8 mouse cellular contexts compared by ENCODE assay signal in the genomic region with DNA sequence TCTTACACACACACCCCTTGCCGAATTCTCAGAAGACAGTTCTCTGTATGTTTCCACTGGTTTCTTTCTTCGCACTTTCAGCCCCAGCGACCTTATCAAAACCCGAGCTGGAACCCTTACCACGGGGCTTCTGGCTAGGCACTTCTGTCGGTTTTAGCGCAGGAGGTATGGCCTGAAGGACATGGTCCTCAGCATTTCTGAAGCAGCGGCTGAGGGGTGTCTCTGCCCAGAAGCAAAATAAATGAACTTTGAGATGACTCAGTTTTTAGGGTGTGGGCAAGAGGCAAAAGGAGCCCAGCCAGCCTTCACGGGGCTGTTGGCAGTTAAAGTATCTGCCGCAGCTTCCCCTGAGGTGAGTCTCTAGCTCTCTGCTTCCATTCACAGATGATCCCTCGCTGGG.
DNase-seq lines count a peak whose midpoint lies in the region; ATAC-seq and TF ChIP-seq lines count a peak whose summit lies in the region.

No protein-coding gene starts in this region.

- H3K9ac ChIP-seq in liver, embryonic 12.5 days: peak overlapping the region; percentile 20; the same call in 1 of the 2 replicates

- H3K27ac ChIP-seq in testis, adult 2 months (ENCODE audit: control insufficient read depth, insufficient read depth, low read depth, low read length): no peak overlapping the region
- no peak overlapping the region for H3K27ac ChIP-seq in liver, embryonic 12.5 days
- H3K27ac ChIP-seq in small intestine, adult 2 months (ENCODE audit: insufficient read depth, low read depth, low read length): peak overlapping the region; percentile 46

- peak; percentile 26 for DNase-seq in adrenal gland, adult 2 months
- DNase-seq in adrenal gland, postnatal 36 days: no peak
- DNase-seq in testis, postnatal 10 days (ENCODE audit: low spot score): no peak
- no peak for DNase-seq in thymus, adult 18-20 months
- DNase-seq in spleen, adult 12 weeks (ENCODE audit: low spot score): no peak

- no peaks in the 10 kb centered on the region for H3K27me3 ChIP-seq in testis, adult 2 months (ENCODE audit: control insufficient read depth, insufficient read depth, low read length)
- peaks cover 44% of the 10 kb centered on the region for H3K27me3 ChIP-seq in liver, embryonic 12.5 days (replicated peaks)
- no peaks in the 10 kb centered on the region for H3K27me3 ChIP-seq in small intestine, adult 2 months (ENCODE audit: control insufficient read depth, insufficient read depth, low read length)

- ATAC-seq in liver, embryonic 12.5 days: no peak

- TF ChIP-seq POLR2A in testis, adult 2 months (IDR thresholded peaks at IDR 0.05; ENCODE audit: control insufficient read depth, low read depth, low read length): no peak
- no peak for TF ChIP-seq POLR2A in small intestine, adult 2 months (IDR thresholded peaks at IDR 0.05; ENCODE audit: low read depth, low read length)

- H3K9me3 ChIP-seq in liver, embryonic 12.5 days (replicated peaks): no peaks in the 10 kb centered on the region

- no peak for TF ChIP-seq CTCF in testis, adult 2 months (IDR thresholded peaks at IDR 0.05; ENCODE audit: control insufficient read depth, insufficient read depth, insufficient replicate concordance, low read depth, low read length)
- TF ChIP-seq CTCF in small intestine, adult 2 months (IDR thresholded peaks at IDR 0.05; ENCODE audit: extremely low read depth, insufficient read length, insufficient replicate concordance, low read depth, low read length): no peak

- WGBS in liver, embryonic 12.5 days (ENCODE audit: insufficient replicate concordance): 9% methylated on average over 11 of the region's 11 CpGs
- WGBS in small intestine, adult 2 months: 3% methylated on average over 11 of the region's 11 CpGs

- peak overlapping the region; percentile 72 for H3K4me2 ChIP-seq in liver, embryonic 12.5 days

- no peaks in the 10 kb centered on the region for H3K36me3 ChIP-seq in testis, adult 2 months (ENCODE audit: control insufficient read depth, insufficient read depth, low read length)
- no peaks in the 10 kb centered on the region for H3K36me3 ChIP-seq in liver, embryonic 12.5 days
- H3K36me3 ChIP-seq in small intestine, adult 2 months (ENCODE audit: control insufficient read depth, insufficient read depth, low read length): no peaks in the 10 kb centered on the region

- H3K4me3 ChIP-seq in testis, adult 2 months (ENCODE audit: control insufficient read depth, low read depth, low read length): peak overlapping the region; percentile 58
- peak overlapping the region; percentile 53 for H3K4me3 ChIP-seq in liver, embryonic 12.5 days
- peak overlapping the region; percentile 65 for H3K4me3 ChIP-seq in small intestine, adult 2 months (ENCODE audit: low read depth, low read length)

- peaks cover 9% of the 10 kb centered on the region for H3K4me1 ChIP-seq in testis, adult 2 months (ENCODE audit: control insufficient read depth, insufficient read depth, low read length)
- peaks cover 12% of the 10 kb centered on the region for H3K4me1 ChIP-seq in liver, embryonic 12.5 days
- H3K4me1 ChIP-seq in small intestine, adult 2 months (ENCODE audit: control insufficient read depth, insufficient read depth, insufficient read length, low read length): peaks cover 9% of the 10 kb centered on the region
